Mouse (Mus musculus): ENCODE measurements at regions not wholly inside any gene's neighbourhood (a gene's known extent, or its start where the extent isn't known, plus 50 kb on each side); places are given as distances from the start of the nearest gene placed in this dataset.

DNA sequence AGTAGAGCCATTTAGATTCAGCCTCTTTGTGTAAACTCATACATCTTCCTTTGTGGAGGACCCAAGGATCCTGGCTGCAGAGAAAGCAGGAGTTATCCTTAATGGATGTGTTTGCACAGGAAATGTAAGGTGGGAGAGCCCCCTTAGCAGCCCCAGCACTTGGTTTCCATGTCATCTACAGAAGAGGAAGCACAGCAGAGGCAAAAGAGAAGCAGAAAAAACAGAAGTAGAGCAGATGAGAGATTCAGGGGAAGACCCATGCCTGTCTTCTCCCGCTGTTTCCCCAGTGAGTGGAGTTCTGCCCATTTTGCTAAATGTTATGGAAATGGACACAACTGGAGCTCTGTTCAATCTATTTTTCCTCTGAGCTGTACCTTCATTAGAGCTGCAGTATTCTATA, 57.8 kb upstream of the Dgkh start:
- in situ Hi-C loops (cut with MboI, MseI), result loop anchor here in 1 of 2 experiments (5.0 kb wide), 1 partner anchor 107 kb away; no protein-coding TSS in a partner anchor

DNA sequence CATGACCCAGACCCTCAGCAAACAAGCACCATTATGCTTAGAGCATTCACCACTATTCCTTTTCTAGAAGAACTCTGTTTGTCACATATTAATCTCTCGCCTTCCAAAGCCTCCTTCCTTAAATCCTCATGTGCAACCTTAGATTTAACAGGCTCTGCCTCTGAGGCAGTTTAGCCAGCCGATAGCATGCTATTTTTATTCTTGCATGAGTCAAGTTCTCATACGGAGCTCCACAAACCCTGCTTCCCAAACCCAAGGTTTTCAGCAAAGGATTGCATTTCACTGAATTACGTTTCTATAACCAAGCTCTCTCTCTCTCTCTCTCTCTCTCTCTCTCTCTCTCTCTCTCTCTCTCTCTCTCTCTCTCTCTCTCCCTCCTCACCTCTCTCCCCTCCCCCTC, 52.1 kb upstream of the Vwa8 start:
- in situ Hi-C loops (cut with MboI, MseI), result no loop called here

DNA sequence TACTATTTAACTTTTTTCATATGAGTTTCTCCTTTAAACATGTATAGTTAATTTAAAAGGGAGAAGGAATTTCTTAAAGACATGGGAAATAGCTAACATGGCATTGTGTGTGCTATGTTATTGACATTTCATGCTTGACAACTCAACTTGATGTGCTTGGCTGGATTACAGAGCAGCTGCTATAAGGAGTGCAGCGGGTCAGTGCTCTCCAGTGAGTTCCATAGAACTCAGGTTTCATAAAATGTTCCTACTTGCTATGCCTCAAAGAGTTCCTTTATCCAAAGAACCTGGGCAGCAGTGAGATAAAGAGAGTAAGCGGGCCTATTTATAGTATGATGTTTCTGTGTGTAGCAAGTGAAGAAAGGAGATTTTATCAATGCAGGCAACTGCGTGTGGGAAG, 50.4 kb upstream of the Vwa8 start:
- in situ Hi-C loops (cut with MboI, MseI), result no loop called here
